Mouse (Mus musculus): ENCODE measurements around the gene Phgdh.

Gene Phgdh

DNA sequence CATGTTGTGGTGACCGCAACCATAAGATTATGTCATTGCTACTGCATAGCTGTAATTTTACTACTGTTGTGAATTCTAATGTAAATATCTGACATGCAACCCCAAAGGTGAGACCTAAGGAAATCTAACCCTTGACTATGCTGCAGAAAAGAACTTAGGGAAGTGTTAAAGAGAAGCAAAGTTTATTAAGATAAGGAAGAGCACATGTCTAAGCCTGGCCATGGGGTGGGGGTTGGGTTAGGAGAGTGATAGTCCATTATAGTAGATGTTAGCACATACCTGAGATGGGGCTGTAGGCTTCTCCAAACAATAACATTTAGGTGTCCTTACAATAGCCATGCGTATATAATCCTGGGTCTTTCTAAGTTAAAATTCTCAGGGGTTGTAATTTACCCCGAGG lies 3.4 kb upstream of the Phgdh start:
- no peak for DNase-seq (ENCODE audit: low spot score)

DNA sequence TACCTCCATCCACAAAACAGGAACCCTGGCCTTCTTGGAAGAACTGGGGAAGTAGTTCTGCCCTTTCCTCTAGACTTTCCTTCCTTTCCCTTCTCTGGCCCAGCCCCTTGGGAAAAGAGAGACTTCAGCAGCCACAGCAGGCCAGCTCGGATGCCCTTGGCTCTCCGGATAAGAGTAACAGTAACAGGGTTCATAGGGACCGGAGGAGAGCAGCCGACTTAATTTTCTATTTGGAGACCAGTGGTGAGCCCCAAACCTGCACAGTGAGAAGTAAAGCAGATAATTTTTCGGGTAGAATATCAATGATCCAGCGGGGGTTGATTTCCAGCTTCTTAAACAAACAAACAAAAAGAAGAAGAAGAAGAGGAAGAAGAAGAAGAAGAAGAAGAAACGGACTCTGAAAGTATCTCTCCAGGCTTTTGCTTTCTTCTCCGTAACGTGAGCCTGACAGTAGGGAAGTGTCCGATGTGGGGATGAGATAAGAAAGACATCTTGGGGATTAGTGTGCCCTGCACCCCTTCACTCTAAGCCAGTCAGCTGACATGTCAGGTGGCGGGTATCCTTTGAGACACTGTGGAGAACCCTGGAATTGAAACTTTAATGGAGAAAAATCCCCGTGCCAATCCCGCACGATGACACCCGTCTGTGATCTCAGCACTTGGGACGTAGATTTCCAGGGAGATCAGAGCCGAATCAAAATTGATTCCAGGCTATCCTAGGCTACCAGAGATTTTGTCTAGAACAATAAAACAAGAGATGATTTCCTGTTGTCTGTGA lies 1.2 kb upstream of the Phgdh start:
- DNase-seq (ENCODE audit: low spot score): no peak

DNA sequence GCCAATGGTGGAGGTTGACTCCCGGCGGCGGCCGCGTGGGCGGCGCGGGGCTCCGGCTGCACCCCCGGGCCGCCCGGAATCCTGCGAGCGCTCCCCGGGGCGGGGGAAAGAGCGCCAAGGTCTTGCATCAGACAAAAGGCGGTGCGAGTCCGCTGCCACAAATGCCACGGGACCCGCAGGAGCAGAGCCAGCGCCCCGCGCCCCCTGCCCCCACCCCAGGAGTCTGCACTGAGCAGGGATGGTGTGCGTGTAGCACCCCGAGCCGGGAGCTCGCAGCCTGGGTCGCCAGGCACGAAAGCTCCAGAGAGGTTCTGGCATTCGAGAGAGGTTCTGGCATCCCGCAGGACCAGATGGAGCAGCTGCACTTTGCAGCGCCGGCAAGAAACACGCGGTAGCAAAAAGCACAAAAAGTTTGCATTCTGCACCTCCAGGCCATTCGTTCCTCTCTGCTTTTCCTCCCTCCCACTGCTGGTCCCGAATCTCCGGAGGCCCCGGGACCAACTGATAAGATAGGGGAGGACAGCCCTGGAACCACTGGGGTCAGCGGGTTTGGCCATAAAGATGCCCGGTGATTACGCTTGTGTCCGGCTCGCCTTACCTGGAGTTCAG lies 589 bp downstream of the Phgdh start:
- peak; percentile 66 for DNase-seq (ENCODE audit: low spot score)

DNA sequence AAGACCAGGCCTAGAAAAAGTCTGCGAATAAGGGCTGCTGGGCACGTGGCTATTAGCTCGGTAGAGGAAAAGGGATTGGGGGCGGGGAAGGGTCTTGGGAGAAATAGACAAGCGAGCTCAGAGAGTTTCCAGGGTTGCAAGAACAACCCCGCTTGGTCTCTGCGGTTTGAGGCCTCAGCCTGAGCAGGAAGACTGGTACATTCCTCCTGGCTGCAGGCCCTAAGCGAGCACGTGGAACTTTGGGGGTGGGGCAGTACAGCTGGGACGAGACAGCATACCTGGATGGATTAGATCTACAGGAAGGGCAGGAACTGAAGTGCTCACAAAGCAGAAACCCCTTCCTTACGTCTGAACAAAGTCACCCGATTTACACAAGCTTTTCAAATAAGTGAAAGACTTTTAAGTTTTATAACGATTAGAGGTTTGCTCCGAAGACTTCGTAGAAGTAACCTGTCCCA lies 1.2 kb downstream of the Phgdh start:
- peak; percentile 60 for DNase-seq (ENCODE audit: low spot score)

DNA sequence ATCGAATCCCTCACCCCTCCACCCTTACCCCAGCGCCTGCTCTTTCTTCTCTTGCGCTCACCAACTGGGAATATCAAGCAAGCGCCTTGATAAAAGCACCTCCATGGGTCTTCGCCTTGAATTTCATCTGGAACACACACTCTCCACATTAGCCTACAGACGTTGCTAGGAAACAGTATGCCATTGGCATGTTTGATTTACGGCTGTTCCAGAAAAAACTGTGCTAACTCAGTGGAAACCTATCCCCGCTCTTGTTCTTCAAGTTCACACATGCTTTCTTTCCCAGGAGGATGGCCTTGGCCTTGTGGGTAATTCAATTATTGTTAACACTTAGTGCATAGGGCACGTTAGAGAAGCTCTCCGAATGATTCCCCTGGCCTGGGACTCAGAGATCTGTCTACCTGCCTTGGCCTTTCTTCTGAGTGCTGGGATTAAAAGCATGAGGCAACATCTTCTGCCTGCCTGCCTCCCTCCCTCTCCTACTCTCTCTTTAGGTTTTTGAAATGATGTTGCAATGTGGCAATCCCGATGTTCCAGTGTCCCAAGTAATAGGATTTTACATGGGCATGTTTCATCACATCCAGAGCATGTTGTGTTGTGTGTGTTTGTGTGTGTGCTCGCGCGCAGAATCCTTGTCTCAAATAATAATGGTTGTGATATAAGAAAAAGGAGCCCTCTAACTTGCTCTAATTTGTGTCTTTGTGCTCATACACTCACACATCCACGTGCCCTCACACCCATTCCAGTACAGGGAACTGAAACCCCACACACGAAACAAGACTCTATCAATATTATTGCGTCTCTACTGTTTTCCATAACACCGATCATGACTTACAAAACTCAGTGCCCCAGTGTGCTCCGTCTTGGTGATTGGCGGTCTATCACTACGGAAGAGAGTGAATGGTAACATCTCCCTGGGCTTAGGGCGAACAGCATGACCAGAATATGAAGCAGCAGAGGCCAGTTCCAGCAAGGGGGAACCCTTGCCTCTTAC lies 2.8 kb downstream of the Phgdh start:
- peak; percentile 53 for DNase-seq (ENCODE audit: low spot score)

DNA sequence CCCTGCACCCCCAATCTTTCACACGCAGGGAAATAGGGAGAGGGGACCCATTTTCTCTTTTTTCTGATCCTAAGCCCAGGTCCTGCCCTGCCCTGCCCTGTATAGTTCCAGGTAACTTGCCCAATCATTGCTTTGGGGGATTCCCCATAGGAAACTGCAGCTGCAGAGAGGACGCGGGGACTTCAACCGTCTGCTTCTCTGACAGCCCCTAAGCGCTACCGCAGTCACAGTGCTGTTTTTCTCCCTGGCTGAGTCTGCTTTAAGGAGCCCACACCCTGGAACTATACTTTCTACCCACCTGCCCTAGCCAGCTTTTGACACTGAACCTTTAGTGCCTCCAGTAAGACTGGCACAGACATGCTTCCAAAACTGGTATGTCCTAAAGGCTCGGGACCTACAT lies 3.9 kb downstream of the Phgdh start:
- no peak for DNase-seq (ENCODE audit: low spot score)

DNA sequence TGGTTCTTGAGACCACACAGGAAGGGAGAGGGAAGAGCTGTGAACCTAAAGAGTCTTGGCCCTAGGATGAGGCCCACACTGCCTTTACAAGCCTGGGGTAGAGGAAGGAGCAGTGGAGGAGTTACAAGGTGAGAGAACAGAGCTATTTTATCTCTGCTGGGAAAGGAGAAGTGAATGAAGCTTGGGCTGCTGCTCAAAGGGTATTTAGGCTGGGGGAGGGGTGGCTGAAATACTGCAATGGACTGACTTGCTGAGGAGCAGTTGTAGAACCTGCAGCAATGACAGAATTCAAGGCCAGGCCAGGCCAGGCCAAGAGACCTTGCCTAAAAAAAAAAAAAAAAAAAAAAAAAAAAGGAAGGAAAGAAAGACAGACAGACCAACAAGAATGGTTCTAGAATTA lies 4.5 kb downstream of the Phgdh start:
- no peak for DNase-seq (ENCODE audit: low spot score)

DNA sequence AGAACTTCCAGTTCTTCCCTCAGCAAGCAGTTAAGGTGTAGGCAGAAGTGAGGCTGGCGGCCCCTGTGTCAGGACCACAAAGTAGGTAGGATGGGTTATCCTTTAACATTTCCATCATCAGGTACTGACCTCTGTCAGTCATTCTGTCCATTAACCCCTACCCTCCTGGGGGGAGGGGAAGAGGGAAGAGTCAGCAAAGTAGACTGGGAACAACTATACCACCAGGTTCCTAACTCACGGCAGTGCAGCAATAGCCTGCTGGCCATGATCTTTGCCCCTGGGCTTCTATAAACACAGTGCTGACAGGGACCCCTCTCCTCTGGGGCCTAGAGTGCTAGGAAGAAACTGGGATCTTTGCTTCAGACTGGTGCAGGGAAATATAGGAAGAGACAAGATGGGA lies 5.8 kb downstream of the Phgdh start:
- DNase-seq (ENCODE audit: low spot score): no peak

DNA sequence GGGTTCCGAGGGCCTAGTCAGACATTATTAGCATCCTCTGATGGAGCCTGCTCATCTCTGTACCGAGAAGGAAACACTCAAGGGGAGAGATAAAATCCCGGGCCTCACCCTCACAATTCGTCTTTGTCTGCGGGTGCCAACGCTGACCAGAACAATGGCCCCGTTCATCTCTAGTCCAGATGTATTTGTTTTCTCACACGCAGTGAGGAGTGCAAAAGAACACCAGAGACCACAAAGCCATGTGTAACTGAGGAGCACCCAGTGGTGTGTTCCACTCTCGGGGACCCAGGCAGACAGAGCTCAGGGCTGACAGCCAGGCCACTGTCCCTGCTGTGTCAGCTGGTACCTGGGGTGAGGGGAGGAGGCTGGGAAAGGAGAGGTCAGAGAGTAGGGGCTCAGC lies 15.6 kb downstream of the Phgdh start:
- peak; percentile 29 for DNase-seq (ENCODE audit: low spot score)

DNA sequence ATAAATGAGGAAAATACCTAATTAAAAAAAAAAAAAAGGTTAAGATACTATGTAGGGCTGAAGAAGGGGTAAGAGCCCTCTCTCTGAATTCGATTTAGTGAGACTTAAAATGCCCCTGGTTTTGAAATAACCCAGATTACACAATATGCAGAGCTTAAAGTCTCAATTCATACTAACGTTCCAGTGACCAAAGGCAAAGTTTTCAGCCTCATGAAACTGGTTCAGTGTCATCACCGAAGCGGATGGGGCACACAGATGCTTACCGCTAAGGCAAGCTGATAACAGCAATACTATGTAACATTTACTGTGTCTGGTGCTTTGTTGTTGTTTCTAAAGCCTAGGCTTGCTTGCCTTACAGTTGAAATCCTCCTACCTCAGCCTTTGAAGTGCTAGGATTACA lies 17.6 kb downstream of the Phgdh start:
- DNase-seq (ENCODE audit: low spot score): no peak

DNA sequence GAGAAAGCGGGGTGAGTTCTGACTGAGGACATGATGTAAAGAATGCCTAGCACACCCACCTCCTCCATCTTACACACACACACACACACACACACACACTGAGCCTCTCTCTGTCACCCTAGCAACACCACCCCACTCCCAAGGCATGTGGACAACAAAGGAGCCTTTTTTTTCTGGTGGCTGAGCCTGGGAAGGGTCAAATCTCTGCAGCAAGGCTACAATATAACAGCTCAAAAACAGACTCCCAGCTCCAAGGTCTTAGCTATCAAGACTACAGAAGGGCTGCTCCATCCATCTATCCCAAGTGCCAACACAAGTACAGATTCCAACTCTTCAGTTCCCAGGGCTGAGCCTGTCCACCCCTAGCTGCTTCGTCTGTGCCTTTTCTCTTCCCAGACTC lies 20.6 kb downstream of the Phgdh start:
- DNase-seq (ENCODE audit: low spot score): no peak

DNA sequence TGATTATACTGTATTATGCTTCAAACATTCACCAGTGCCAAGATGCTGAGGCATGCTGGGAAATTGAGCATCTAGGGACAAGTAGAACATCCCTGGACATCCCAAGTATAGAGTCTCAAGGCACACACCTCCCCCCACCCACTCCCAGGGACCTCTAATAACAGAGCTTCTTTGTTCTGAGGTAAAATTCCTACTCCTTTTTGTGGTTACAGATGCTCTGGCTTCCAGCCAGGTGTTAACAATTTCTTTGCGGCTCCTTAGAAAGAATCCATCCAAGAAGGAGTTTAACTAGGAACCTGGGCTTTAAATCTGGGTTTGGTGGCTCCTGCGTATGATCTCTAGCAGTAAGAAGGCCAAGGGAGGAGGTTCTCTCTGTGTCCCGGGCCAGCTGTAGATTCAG lies 22.6 kb downstream of the Phgdh start:
- peak; percentile 55 for DNase-seq (ENCODE audit: low spot score)

DNA sequence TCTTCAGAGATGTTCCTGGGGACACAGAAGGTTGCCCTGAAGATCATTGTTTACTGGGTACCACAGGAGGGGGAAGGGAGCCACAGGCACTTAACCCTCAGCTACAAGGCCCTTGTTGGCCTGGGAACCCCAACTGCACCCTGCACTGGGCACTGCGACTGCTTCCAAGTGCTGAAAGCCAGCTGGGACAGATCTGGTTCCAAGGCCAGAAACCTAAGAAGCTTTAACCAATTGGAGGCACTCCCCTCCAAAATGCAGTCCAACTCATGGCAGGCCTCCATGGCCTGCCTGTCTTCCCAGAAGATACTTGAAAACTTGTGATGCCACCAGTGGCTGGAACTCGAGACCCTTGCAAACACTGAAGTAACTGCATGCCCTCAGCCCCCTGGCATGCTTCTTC lies 24.6 kb downstream of the Phgdh start:
- no peak for DNase-seq (ENCODE audit: low spot score)

DNA sequence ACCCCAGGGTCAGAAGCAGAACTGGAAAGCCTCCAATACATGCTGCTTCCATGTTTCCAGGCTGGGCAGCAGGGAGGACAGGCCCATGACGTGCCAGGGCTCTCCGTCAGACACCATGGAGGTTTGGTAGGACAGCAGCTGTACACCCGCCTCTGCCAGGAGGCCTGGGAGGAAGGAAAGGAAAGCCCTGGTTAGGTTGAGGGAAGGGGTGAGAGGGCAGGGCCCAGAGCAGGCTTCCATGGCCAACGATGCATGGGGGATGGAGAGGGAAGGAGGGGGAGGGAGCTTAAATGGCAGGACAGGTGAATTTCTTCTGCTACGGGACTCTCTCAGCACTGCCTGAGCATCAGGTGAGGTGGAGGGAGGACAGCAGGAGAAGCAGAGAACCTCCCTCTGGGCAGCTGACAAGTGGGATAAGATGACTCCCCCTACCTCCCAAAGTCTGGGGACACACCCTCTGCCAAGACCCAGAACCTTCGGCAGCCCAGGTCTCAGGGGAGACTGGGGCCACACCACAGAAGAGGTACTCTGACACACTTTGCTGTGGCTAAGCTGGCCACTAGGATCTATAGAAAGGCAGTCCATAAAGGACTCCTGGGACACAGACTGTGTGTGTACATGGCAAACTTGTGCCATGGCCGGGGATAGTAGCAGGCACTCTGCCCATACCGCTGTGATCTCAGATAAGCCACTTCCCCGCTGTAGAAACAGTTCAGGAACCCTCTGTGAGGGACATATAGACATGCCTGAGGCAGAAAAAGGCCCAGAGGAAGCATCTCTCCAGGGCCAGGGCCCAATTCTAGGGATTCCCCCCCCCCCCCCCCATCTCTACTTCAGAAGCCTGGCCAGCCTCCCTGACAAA lies 26.3 kb downstream of the Phgdh start:
- DNase-seq (ENCODE audit: low spot score): no peak

DNA sequence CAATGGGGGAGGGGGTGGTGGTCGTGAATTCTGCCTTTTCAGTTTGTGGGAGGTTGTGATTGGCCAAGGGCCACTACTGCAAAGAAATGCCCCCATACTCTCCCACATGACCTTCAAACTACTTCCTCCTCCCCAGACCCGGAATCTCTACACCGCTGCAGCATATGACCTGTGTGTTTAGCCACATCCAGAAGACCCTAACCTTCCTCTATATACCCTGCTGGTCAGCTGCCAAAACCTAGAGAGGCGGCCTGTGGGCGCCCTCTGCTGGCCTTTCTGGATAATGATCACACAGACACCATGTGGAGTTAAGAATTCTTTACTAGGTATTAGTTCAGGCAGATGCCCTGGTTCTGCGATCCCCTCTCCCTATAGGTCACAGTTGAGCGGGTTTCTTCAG lies 26.9 kb downstream of the Phgdh start:
- peak; percentile 50 for DNase-seq (ENCODE audit: low spot score)

DNA sequence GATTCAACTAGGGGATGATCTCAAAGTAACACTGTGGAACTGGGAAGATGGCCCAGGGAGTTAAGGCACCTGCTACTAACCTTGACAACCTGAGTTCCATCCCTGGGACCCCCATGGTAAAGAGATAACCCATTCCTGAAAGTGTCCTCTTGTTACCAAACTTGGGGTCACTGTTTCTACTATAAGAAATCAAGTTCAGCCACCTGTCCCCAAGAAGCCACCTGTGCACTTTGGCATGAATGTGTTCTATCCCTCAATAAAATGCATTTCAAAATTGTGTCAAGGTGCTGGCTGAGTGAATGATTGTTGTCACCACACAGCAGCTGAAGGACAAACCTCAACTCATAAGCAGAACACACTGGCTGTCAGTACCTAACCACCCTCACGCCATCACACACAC lies 29.3 kb downstream of the Phgdh start:
- DNase-seq (ENCODE audit: low spot score): no peak

DNA sequence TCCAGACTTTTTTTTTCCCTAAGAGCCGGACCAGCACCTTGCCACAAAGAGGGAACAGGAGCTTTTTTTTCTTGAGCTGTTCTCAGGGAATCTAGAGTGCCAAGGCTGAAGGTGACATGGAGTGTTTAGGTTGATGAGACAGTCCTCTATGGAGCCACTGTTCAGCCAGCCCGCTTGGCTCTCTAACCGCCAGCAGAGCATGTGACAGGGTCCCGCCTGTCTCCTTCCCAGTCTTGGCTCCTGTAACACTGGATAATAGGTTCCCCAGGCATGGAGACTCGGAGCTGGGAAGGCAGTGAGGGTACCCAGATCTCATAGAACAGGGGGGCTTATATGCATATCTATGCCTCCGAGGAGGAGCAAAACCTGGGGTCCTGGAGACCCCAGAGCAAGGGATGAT lies 31.2 kb downstream of the Phgdh start:
- DNase-seq (ENCODE audit: low spot score): no peak

DNA sequence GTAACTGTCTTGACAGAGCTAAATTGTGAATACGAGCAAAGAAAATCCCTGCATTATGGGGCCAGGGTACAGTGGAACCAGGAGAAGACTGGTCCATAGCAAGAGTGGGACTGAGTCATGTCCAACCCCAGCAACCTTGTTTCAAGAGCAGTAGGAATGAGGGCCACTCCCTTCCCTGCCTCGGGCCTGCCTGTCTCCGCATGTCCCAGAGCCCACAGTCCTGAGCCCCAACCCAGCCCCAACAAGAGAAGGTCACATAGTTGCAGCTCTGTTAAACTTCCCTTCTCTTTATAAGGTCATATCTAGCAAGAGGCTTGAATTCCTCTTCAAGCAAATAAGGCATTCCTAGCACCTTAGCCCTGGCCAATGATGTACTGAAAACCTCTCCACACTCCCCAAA lies 38.0 kb downstream of the Phgdh start:
- DNase-seq (ENCODE audit: low spot score): no peak

DNA sequence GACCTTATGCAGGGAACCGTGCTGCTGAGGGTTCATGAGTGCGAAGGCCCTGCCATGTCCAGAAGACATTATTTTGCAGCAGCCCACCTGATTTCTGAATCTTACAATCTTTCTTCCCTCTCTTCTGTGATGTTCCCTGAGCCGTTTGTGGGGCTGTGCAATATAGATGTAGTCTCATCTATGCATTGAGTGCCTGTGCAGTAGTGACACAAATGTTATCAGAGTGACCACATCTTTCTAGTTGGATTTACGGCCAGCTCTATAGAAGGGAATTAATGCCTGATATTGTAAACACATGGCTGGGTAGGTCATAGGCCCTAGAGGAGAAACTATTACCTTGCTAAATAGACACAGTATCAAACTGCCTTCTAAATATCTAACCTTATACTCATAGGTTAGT lies 39.5 kb downstream of the Phgdh start:
- no peak for DNase-seq (ENCODE audit: low spot score)

DNA sequence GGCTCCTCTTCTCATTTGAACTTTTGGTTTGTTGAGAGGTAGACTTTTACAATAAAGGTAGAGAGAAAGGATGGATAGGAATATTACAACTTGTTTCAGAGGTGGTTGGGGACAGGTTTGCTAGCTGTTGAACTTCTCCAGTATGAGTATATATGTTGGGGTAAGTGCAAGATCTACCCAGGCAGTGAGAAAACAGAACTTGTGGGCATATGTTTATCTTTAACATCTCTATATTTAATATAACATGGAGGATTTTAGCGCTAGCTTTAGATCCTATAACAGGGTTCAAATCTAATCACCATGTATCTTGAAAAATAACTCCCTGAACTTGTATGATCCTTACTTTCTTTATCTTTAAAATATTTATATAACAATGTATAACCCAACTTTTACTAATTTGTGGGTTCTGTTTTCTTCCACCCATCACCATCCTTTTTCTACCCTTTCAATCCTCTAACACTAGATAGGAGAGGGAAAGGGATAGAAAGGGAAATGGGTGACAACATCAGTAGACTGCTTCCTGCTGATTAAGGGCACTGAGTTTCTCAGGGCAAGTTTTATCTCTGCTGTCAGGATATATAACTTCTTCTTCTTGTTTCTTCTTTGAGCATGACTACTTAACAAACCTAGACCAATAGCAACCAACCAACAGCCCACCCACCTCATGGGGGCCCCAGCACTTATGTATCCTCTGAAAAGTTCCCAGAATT lies 40.2 kb downstream of the Phgdh start:
- no peak for DNase-seq (ENCODE audit: low spot score)

DNA sequence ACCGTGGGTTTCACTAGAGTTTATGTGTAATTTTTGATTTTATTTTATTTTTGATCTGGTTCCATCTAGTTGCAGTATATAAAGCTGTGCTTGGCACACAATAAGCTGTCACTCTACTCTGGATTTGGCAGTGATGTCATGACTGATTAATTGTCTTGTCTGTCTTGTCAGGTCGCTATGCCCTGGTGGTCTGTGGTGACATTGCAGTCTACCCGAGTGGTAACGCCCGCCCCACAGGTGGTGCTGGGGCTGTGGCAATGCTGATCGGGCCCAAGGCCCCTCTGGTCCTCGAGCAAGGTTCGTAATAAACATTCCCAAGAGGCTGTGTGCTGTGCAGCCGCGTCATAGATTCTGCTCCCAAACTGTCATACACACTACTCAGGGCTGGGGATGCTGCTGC lies 43.8 kb downstream of the Phgdh start:
- DNase-seq (ENCODE audit: low spot score): no peak

Data from MN1 (cell line).